Mouse (Mus musculus) megakaryocyte, adult 5-6 weeks (primary cell): ENCODE data around the gene Isg20l2. TPM values are rescaled to one million over a fixed set of nuclear protein-coding genes. Genes with fewer than 3 reads are reported as not detected.

Experiments
- ATAC-seq: 2 replicates; pipeline ENCODE4 v1.8.0; 2016; ENCODE audit warnings: mild to moderate bottlenecking, inconsistent platforms; ENCODE audit not compliant: poor library complexity, severe bottlenecking
- total RNA-seq, 2 experiments: library from RNA; stranded (forward) in 1 of 2; stranded (reverse) in 1 of 2; fragments of 153-499, 151-499 nt in 1 of 2; fragments of 221-1000, 200-1000 nt in 1 of 2; gene quantifications; 2 replicates each; pipeline versions ENCODE4 v1.2.3 to v1.2.4; 2015 to 2017

Isg20l2 gene
- total RNA-seq, 2 experiments from 2014 or later, result 26.3 to 27.5 TPM

DNA sequence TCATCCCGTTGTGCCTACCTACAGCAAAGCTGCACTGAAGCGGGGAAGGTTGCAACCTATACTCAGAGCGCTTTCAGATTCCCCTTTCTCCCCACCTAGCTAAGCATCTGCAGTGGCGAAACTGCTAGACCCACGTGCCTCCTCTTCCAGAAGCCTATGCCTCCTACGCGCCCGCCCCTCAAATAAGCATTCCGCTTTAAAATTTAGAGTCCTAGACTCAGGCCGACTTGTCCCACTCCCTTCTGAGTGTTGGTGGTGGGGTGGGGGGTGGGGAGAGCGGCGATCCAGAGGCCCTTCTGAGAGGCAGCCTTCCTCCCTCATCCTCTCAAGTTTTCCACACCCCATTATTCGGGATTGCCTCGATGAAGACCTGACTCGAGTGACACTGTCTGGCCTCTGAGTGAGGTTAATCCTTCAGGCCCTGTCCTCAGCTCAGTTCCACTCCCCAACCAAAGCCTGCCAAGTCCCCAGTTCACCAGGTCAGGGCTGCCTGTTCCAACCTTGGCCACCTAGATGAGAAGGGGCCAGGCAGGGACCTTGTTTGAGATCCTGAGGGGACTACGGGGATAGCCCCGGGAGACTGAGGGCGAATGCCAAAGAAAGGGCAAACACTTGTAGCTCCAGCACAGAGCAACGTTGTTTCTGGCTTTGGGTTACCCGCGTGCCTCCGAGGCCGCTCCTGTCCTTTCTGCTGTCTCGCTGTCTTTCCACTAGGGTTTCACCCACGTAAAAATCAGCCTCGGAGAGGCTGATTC lies 17.1 kb downstream of the Isg20l2 start:
- ATAC-seq, result no peak

DNA sequence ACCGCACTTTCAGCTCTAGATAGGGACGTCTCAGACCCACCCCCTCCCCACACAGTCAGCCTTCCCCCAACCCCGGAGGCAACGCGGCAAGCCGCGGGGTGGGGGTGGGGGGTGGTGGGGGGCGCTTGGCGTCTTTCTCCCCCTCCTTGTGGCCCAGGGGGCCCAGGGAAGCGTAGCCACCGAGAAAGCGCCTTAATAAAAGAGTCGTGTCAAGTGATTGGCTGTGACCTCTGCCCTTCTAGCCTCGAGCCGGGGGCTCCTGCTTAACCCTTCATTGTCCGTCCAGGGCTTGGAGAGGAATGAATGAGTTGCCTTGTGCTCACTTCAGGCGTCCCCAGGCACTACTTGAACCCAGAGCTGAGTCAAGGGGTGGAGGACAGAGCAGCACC lies 17.7 kb downstream of the Isg20l2 start:
- ATAC-seq, result no peak

GRCm38 (mm10) chr3:87948378-87949265 lies 18.5 kb downstream of the Isg20l2 start, which contains the start of gene Crabp2:
Gene Crabp2 (plus strand): TSS chr3:87948666.
- no peak for ATAC-seq

DNA sequence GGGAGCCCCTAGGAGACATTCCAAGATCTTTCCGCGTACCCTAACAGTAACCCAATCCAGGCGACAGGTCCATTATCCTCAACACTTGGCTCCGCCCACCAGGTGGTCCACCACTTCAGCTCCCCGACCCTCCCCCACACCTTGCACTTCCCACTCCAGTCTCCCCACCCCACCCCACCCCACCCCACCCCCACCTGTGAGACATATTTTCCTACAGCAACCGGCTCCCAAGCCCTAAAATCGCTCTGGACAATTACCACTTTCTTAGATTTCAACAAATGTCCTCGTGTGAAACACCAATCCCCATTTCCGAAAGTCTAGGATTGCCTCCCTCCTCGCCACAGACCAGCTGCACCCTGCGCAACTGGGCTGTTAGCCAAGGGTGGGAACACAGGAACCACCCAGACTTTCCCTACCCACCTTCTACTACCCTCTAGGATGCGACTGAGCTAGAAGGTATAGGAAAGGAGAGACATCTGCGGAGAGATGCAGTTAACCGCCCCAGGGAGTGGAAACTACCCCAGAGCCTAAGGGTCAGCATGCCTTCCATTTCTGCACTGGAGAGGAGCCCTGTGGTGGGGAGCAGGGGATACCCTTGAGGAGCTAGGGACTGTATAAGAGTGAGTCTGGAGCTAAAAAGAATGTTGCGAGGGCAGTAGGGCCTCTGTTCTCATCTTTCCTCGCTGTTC lies 19.3 kb downstream of the Isg20l2 start:
- no peak for ATAC-seq

GRCm38 (mm10) chr3:87949955-87950515 lies 19.9 kb downstream of the Isg20l2 start:
- no peak for ATAC-seq

- no peak for ATAC-seq
Measured at GRCm38 (mm10) chr3:87951946-87952345, 21.8 kb downstream of the Isg20l2 start.

GRCm38 (mm10) chr3:87952440-87952839 lies 22.3 kb downstream of the Isg20l2 start:
- no peak for ATAC-seq

- no peak for ATAC-seq
Measured at GRCm38 (mm10) chr3:87958056-87958455, 27.9 kb downstream of the Isg20l2 start.

- no peak for ATAC-seq
Measured at GRCm38 (mm10) chr3:87958476-87958875, 28.4 kb downstream of the Isg20l2 start.

GRCm38 (mm10) chr3:87958967-87959366 lies 28.9 kb downstream of the Isg20l2 start:
- ATAC-seq, result no peak

DNA sequence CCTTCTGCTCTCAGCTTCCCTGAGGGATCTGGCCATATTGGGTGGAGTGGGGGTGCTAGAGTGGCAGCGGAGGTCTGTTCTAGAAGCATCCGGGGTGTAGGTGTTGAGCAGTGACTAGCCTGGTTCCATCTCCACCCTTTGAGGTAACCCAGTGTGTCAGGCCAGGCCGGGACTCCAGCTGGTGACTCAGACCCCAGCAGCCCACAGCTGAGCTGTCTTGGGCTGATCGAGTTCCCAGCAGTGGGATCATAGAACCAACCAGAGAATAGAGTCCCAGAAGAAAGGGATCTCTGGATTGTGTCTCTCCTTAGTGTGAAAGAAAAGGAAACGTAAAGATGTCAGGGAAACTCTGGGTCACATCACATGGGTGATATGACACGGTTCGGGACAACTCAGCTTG lies 29.3 kb downstream of the Isg20l2 start:
- no peak for ATAC-seq

GRCm38 (mm10) chr3:87960191-87960585 lies 30.1 kb downstream of the Isg20l2 start:
- no peak for ATAC-seq

DNA sequence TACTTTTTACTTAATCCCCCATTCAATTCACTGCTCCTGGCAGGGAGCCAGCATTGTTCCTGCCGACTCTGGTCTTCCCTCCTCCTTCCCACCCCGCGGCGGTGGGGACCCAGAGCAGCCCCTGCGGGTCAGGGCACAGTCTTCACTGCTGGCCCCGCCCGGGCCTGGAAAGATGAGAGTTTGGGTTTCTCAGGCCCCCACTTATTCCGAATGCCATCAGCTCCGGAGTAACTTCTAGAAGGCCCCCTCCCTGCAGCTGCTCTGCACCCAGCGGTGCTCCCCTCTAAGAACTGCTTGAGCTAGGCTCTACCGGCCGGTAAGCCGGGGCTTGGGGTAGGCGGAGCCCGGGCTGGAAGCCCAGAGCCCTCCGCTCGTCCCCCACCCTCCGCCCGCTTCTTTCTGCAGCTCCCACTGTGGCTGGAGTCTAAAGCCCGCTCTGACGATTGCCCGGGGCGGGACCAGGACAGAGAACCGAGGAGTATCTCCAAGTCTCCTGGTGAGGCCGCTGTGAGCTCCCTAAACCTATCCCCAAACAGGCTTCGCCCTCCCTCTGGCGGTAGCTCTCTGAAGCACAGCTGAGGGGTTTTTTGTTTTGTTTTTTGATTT lies 30.6 kb downstream of the Isg20l2 start:
- ATAC-seq, result peak; percentile 98

GRCm38 (mm10) chr3:87970184-87970938 lies 40.2 kb downstream of the Isg20l2 start:
- peak; percentile 27; the same call in 1 of the 2 replicates for ATAC-seq

GRCm38 (mm10) chr3:87970939-87971488 lies 40.9 kb downstream of the Isg20l2 start, which contains the start of gene Nes:
Gene Nes (plus strand): TSS chr3:87971078.
- no peak for ATAC-seq

GRCm38 (mm10) chr3:87971489-87972202 lies 41.5 kb downstream of the Isg20l2 start:
- no peak for ATAC-seq

GRCm38 (mm10) chr3:87972203-87972664 lies 42.1 kb downstream of the Isg20l2 start:
- no peak for ATAC-seq

- ATAC-seq, result no peak
Measured at GRCm38 (mm10) chr3:87972776-87973175, 42.7 kb downstream of the Isg20l2 start.
